Mouse (Mus musculus) lung, postnatal 0 days (tissue): Measurements from ENCODE around the gene Olfr221.

Experiments
- CTCF ChIP-seq: IDR thresholded peaks from 2 replicates; pipeline ENCODE4 v1.5.1; 2016; ENCODE audit warnings: antibody characterized with exemption, mild to moderate bottlenecking
- EP300 ChIP-seq: IDR thresholded peaks from 2 replicates; pipeline ENCODE4 v1.6.1; 2016; ENCODE audit warnings: antibody characterized with exemption, mild to moderate bottlenecking, control low read depth

DNA sequence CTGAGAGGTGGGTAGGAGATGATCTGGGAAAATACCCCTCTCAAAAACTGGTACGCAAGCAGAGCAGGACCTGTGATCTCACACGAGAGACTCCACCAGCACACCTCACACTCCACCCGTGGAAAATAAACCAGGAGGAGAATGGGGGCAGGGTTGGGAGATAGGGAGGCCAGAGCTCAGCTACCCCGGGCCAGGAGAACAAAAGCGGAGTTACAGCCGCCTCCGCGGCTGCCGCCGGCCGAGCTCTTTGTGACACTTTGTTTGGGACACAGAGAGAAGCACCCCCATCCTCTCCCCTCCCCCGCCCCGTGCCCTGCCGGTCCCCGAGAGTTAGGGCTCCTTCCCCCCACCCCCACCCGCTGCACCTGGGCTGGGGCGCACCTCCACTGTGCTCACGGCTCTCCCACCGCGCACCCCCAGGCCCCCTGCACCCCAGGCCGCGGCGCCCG, 28.5 kb downstream of the Olfr221 start:
- TF ChIP-seq EP300 (no peak), CTCF (no peak)
